18 mouse cellular contexts compared by ENCODE assay signal in genomic region chr11:83118056-83118455, GRCm38 (mm10). TPM values are rescaled to one million over a fixed set of nuclear protein-coding genes. Genes with fewer than 3 reads are reported as not detected.
A peak's percentile ranks its signal among the peaks of the same experiment; 100 is the strongest.
DNase-seq lines count a peak whose midpoint lies in the region; ATAC-seq and TF ChIP-seq lines count a peak whose summit lies in the region.
"Had no signal": no experiment of that assay in that cellular context is flagged by ENCODE, and none has a peak within 500 bp of the region (broad histone marks: within the 10 kb centered on the region; RNA-seq: fewer than 3 reads in every experiment).

No protein-coding gene starts in this region.

- no peaks in the 10 kb centered on the region for H3K4me1 ChIP-seq in liver, postnatal 0 days (ENCODE audit: insufficient read depth)
- H3K4me1 ChIP-seq in liver, embryonic 12.5 days: no peaks in the 10 kb centered on the region
- no peaks in the 10 kb centered on the region for H3K4me1 ChIP-seq in forebrain, embryonic 10.5 days
- H3K4me1 ChIP-seq in forebrain, embryonic 15.5 days: no peaks in the 10 kb centered on the region
- H3K4me1 ChIP-seq: forebrain, embryonic 12.5 days; hindbrain, embryonic 13.5 days; limb, embryonic 12.5 days; liver, embryonic 15.5 days; neural tube, embryonic 15.5 days had no signal

- 0 out of 2 replicates have a peak overlapping the region, but pooled peaks have one; percentile 23 for H3K4me3 ChIP-seq in liver, postnatal 0 days (ENCODE audit: low read depth, low read length)
- no peak overlapping the region for H3K4me3 ChIP-seq in liver, embryonic 12.5 days
- H3K4me3 ChIP-seq in forebrain, embryonic 10.5 days: no peak overlapping the region
- no peak overlapping the region for H3K4me3 ChIP-seq in forebrain, embryonic 15.5 days
- H3K4me3 ChIP-seq: forebrain, embryonic 12.5 days; hindbrain, embryonic 13.5 days; limb, embryonic 12.5 days; liver, embryonic 15.5 days; neural tube, embryonic 15.5 days had no signal

- H3K9ac ChIP-seq in liver, postnatal 0 days (replicated peaks): no peak overlapping the region
- H3K9ac ChIP-seq in liver, embryonic 12.5 days: no peak overlapping the region
- no peak overlapping the region for H3K9ac ChIP-seq in forebrain, embryonic 15.5 days (replicated peaks)
- H3K9ac ChIP-seq: forebrain, embryonic 12.5 days; hindbrain, embryonic 13.5 days; limb, embryonic 12.5 days; liver, embryonic 15.5 days; neural tube, embryonic 15.5 days had no signal

- TF ChIP-seq CTCF in liver, postnatal 0 days (IDR thresholded peaks at IDR 0.05; ENCODE audit: low read depth): no peak

- no peaks in the 10 kb centered on the region for H3K36me3 ChIP-seq in liver, postnatal 0 days (replicated peaks; ENCODE audit: insufficient read depth, low read length)
- H3K36me3 ChIP-seq in liver, embryonic 12.5 days: no peaks in the 10 kb centered on the region
- H3K36me3 ChIP-seq in forebrain, embryonic 10.5 days (replicated peaks): no peaks in the 10 kb centered on the region
- H3K36me3 ChIP-seq in forebrain, embryonic 15.5 days: no peaks in the 10 kb centered on the region
- H3K36me3 ChIP-seq: forebrain, embryonic 12.5 days; hindbrain, embryonic 13.5 days; limb, embryonic 12.5 days; liver, embryonic 15.5 days; neural tube, embryonic 15.5 days had no signal

- no peak overlapping the region for H3K27ac ChIP-seq in liver, postnatal 0 days (ENCODE audit: low read depth)
- H3K27ac ChIP-seq in liver, embryonic 12.5 days: no peak overlapping the region
- H3K27ac ChIP-seq in forebrain, embryonic 10.5 days: no peak overlapping the region
- no peak overlapping the region for H3K27ac ChIP-seq in forebrain, embryonic 15.5 days (replicated peaks)
- H3K27ac ChIP-seq: forebrain, embryonic 12.5 days; hindbrain, embryonic 13.5 days; limb, embryonic 12.5 days; liver, embryonic 15.5 days; neural tube, embryonic 15.5 days had no signal

- WGBS in liver, postnatal 0 days (ENCODE audit: insufficient replicate concordance): 44% methylated on average over 3 of the region's 3 CpGs
- 50% methylated on average over 3 of the region's 3 CpGs for WGBS in liver, embryonic 12.5 days (ENCODE audit: insufficient replicate concordance)
- WGBS in forebrain, embryonic 10.5 days: 56% methylated on average over 3 of the region's 3 CpGs
- WGBS in forebrain, embryonic 15.5 days: 56% methylated on average over 3 of the region's 3 CpGs

- DNase-seq in liver, postnatal 0 days: no peak
- DNase-seq in CD4-positive helper T cell, adult 2 months (ENCODE audit: low read depth, low spot score): peak; percentile 73
- no peak for DNase-seq in forebrain, embryonic 10.5 days (ENCODE audit: extremely low spot score, low spot score)
- no peak for DNase-seq in urinary bladder, postnatal 36 days (ENCODE audit: low spot score in 2 of 2)
- DNase-seq: adrenal gland, postnatal 36 days; heart, adult 18-20 months; layer of hippocampus, postnatal 36 days had no signal

- H3K27me3 ChIP-seq in liver, postnatal 0 days (ENCODE audit: insufficient read depth, low read length): no peaks in the 10 kb centered on the region
- no peaks in the 10 kb centered on the region for H3K27me3 ChIP-seq in liver, embryonic 12.5 days (replicated peaks)
- H3K27me3 ChIP-seq in forebrain, embryonic 10.5 days (ENCODE audit: poor library complexity, severe bottlenecking): no peaks in the 10 kb centered on the region
- no peaks in the 10 kb centered on the region for H3K27me3 ChIP-seq in forebrain, embryonic 15.5 days
- H3K27me3 ChIP-seq: forebrain, embryonic 12.5 days; limb, embryonic 12.5 days; liver, embryonic 15.5 days; neural tube, embryonic 15.5 days had no signal

- no peak for TF ChIP-seq EP300 in liver, postnatal 0 days (IDR thresholded peaks at IDR 0.05; ENCODE audit: low read depth)

- no peaks in the 10 kb centered on the region for H3K9me3 ChIP-seq in liver, postnatal 0 days (ENCODE audit: low read length)
- no peaks in the 10 kb centered on the region for H3K9me3 ChIP-seq in liver, embryonic 12.5 days (replicated peaks)
- no peaks in the 10 kb centered on the region for H3K9me3 ChIP-seq in forebrain, embryonic 10.5 days
- H3K9me3 ChIP-seq in forebrain, embryonic 15.5 days: no peaks in the 10 kb centered on the region
- H3K9me3 ChIP-seq: forebrain, embryonic 12.5 days; hindbrain, embryonic 13.5 days; limb, embryonic 12.5 days; liver, embryonic 15.5 days; neural tube, embryonic 15.5 days had no signal

- peak overlapping the region; percentile 6 for H3K4me2 ChIP-seq in liver, postnatal 0 days (ENCODE audit: low read depth, low read length)
- H3K4me2 ChIP-seq in liver, embryonic 12.5 days: no peak overlapping the region
- H3K4me2 ChIP-seq in forebrain, embryonic 15.5 days (replicated peaks): no peak overlapping the region
- H3K4me2 ChIP-seq: forebrain, embryonic 12.5 days; hindbrain, embryonic 13.5 days; limb, embryonic 12.5 days; liver, embryonic 15.5 days; neural tube, embryonic 15.5 days had no signal

- no peak for ATAC-seq in liver, postnatal 0 days
- no peak for ATAC-seq in liver, embryonic 12.5 days
- 0 out of 2 replicates have a peak, but pooled peaks have one; percentile 18 for ATAC-seq in common myeloid progenitor, adult 5-6 weeks (replicated peaks; ENCODE audit: low read depth, poor library complexity, severe bottlenecking)
- ATAC-seq in megakaryocyte progenitor cell, adult 5-6 weeks (replicated peaks; ENCODE audit: poor library complexity): 0 out of 2 replicates have a peak, but pooled peaks have one; percentile 31
- ATAC-seq in forebrain, embryonic 15.5 days (replicated peaks): no peak

RNA-seq across cellular contexts. Expression of gene Slfn1, which starts 1.4 kb away (rescaled TPM):
- polyA plus RNA-seq in liver, postnatal 0 days (2015; fragmentation: Nextera tagmentation; extraction: Ambion mirVana): 2.6 and 2.8 TPM in 2 replicates
- 0.08 and 0.13 TPM in 2 replicates for polyA plus RNA-seq in liver, embryonic 12.5 days (2016; fragmentation: Nextera tagmentation; extraction: Ambion mirVana)
- total RNA-seq in common myeloid progenitor, adult 5-6 weeks (2017): not detected in 2 replicates
- 2.7 and 3.3 TPM in 2 replicates for total RNA-seq in megakaryocyte progenitor cell, adult 5-6 weeks (2015)
- total RNA-seq in megakaryocyte progenitor cell, adult 5-6 weeks (2017): 5.4 and 5.8 TPM in 2 replicates
- not detected in 2 replicates for polyA plus RNA-seq in forebrain, embryonic 10.5 days (2016; fragmentation: Nextera tagmentation; extraction: Ambion mirVana)
- 0.09 TPM in 1 of 2 replicates, not detected in the other for polyA plus RNA-seq in forebrain, embryonic 15.5 days (2015; fragmentation: Nextera tagmentation; extraction: Ambion mirVana)
- total RNA-seq: layer of hippocampus, postnatal 36 days had no signal
- polyA plus RNA-seq: C2C12; forebrain, embryonic 12.5 days; hindbrain, embryonic 13.5 days; limb, embryonic 12.5 days; neural tube, embryonic 15.5 days had no signal

RNA-seq across cellular contexts. Expression of gene Slfn2, which starts 53.1 kb away (rescaled TPM):
- polyA plus RNA-seq in liver, postnatal 0 days (2015; fragmentation: Nextera tagmentation; extraction: Ambion mirVana): 22.3 and 22.7 TPM in 2 replicates
- 3.5 and 3.6 TPM in 2 replicates for polyA plus RNA-seq in liver, embryonic 12.5 days (2016; fragmentation: Nextera tagmentation; extraction: Ambion mirVana)
- total RNA-seq in common myeloid progenitor, adult 5-6 weeks (2017): 10.6 and 14.9 TPM in 2 replicates
- 13.3 and 20.8 TPM in 2 replicates for total RNA-seq in megakaryocyte progenitor cell, adult 5-6 weeks (2015)
- 38.8 and 50.9 TPM in 2 replicates for total RNA-seq in megakaryocyte progenitor cell, adult 5-6 weeks (2017)
- polyA plus RNA-seq in forebrain, embryonic 10.5 days (2016; fragmentation: Nextera tagmentation; extraction: Ambion mirVana): 1.1 and 1.3 TPM in 2 replicates
- polyA plus RNA-seq in forebrain, embryonic 15.5 days (2015; fragmentation: Nextera tagmentation; extraction: Ambion mirVana): 0.83 TPM in 2 replicates

RNA-seq across cellular contexts. Expression of gene Slfn4, which starts 56.9 kb away (rescaled TPM):
- polyA plus RNA-seq in liver, postnatal 0 days (2015; fragmentation: Nextera tagmentation; extraction: Ambion mirVana): 2.7 and 3.1 TPM in 2 replicates
- polyA plus RNA-seq in liver, embryonic 12.5 days (2016; fragmentation: Nextera tagmentation; extraction: Ambion mirVana): not detected in 2 replicates
- 1.7 and 2.4 TPM in 2 replicates for total RNA-seq in common myeloid progenitor, adult 5-6 weeks (2017)
- total RNA-seq in megakaryocyte progenitor cell, adult 5-6 weeks (2015): 19.0 and 22.5 TPM in 2 replicates
- 7.9 and 9.8 TPM in 2 replicates for total RNA-seq in megakaryocyte progenitor cell, adult 5-6 weeks (2017)
- polyA plus RNA-seq in forebrain, embryonic 10.5 days (2016; fragmentation: Nextera tagmentation; extraction: Ambion mirVana): not detected in 2 replicates
- polyA plus RNA-seq in forebrain, embryonic 15.5 days (2015; fragmentation: Nextera tagmentation; extraction: Ambion mirVana): not detected in 2 replicates
- polyA plus RNA-seq: C2C12; forebrain, embryonic 12.5 days; hindbrain, embryonic 13.5 days; kidney, embryonic 14.5 days; limb, embryonic 12.5 days; neural tube, embryonic 15.5 days had no signal

Comparison
In these comparisons a context has a peak if more than half of its experiments do, and no peak if none do; other contexts are left out.
1. ATAC-seq: peak in common myeloid progenitor, adult 5-6 weeks (single experiment) and megakaryocyte progenitor cell, adult 5-6 weeks (single experiment); none in liver, postnatal 0 days (single experiment), liver, embryonic 12.5 days (single experiment) and forebrain, embryonic 15.5 days (single experiment).